Mouse (Mus musculus) limb, embryonic 12.5 days (tissue): ENCODE data around the gene Mrc2. TPM values are rescaled to one million over a fixed set of nuclear protein-coding genes. Genes with fewer than 3 reads are reported as not detected.

Source experiments
- polyA plus RNA-seq: library from polyadenylated mRNA; unstranded; fragments of >200 nt; fragmentation: Nextera tagmentation; extraction: Ambion mirVana; gene quantifications from 2 replicates; pipeline ENCODE4 v1.2.1, GENCODE M21; 2016

Gene Mrc2
- polyA plus RNA-seq, 1 experiment from 2014 or later = 35.0 TPM

Other genes starting within 250 kb of the Mrc2 start
- not detected in 2 replicates for gene Efcab3, start 229.1 kb upstream of the Mrc2 start, polyA plus RNA-seq
- 49.6 and 55.2 TPM in 2 replicates for gene Mettl2, start 166.2 kb upstream of the Mrc2 start, polyA plus RNA-seq
- not detected in 2 replicates for gene Gm10842, start 145.8 kb upstream of the Mrc2 start, polyA plus RNA-seq
- 29.6 and 31.9 TPM in 2 replicates for gene Tlk2, start 113.8 kb upstream of the Mrc2 start, polyA plus RNA-seq
- gene March10, start 164.1 kb downstream of the Mrc2 start, polyA plus RNA-seq = 0.32 TPM in 1 of 2 replicates, not detected in the other